In genomic region chr16:97312960-97313686, GRCm38 (mm10) we compare ENCODE assay signal across 8 mouse cellular contexts. TPM values are rescaled to one million over a fixed set of nuclear protein-coding genes. Genes with fewer than 3 reads are reported as not detected.
DNase-seq lines count a peak whose midpoint lies in the region; ATAC-seq and TF ChIP-seq lines count a peak whose summit lies in the region.

No protein-coding gene starts in this region.

- ATAC-seq in kidney, embryonic 14.5 days (ENCODE audit: low FRiP score, low TSS enrichment) = peak; percentile 62
- ATAC-seq in limb, embryonic 11.5 days (ENCODE audit: insufficient number of reproducible peaks, low FRiP score, low TSS enrichment, low read depth) = peak; percentile 47
- ATAC-seq in midbrain, embryonic 16.5 days = peak; percentile 60
- ATAC-seq in stomach, embryonic 15.5 days (ENCODE audit: insufficient read depth, low FRiP score, low read depth) = 0 out of 2 replicates have a peak, but pooled peaks have one; percentile 20

- 28% methylated on average over 10 of the region's 10 CpGs for WGBS in heart, adult 2 months
- 33% methylated on average over 10 of the region's 10 CpGs for WGBS in kidney, embryonic 14.5 days
- WGBS in limb, embryonic 11.5 days = 34% methylated on average over 10 of the region's 10 CpGs
- WGBS in midbrain, embryonic 16.5 days = 27% methylated on average over 10 of the region's 10 CpGs
- WGBS in stomach, embryonic 15.5 days = 25% methylated on average over 10 of the region's 10 CpGs

- no peaks in the 10 kb centered on the region for H3K9me3 ChIP-seq in kidney, embryonic 14.5 days (ENCODE audit: control insufficient read depth, low read length)
- H3K9me3 ChIP-seq in limb, embryonic 11.5 days (ENCODE audit: control insufficient read depth, low read length) = no peaks in the 10 kb centered on the region
- no peaks in the 10 kb centered on the region for H3K9me3 ChIP-seq in midbrain, embryonic 16.5 days (replicated peaks; ENCODE audit: control insufficient read depth, low read length, poor library complexity, severe bottlenecking)
- no peaks in the 10 kb centered on the region for H3K9me3 ChIP-seq in stomach, embryonic 15.5 days

- TF ChIP-seq CTCF in heart, adult 2 months (IDR thresholded peaks at IDR 0.05) = peak; percentile 83

- H3K4me3 ChIP-seq in heart, adult 2 months = no peak overlapping the region
- H3K4me3 ChIP-seq in kidney, embryonic 14.5 days (ENCODE audit: low read length) = no peak overlapping the region
- no peak overlapping the region for H3K4me3 ChIP-seq in limb, embryonic 11.5 days (ENCODE audit: low read depth, low read length)
- H3K4me3 ChIP-seq in midbrain, embryonic 16.5 days (ENCODE audit: low read depth, low read length) = no peak overlapping the region
- no peak overlapping the region for H3K4me3 ChIP-seq in stomach, embryonic 15.5 days (replicated peaks)

- H3K4me2 ChIP-seq in kidney, embryonic 14.5 days (replicated peaks; ENCODE audit: low read depth, low read length) = no peak overlapping the region
- H3K4me2 ChIP-seq in limb, embryonic 11.5 days (ENCODE audit: low read depth, severe bottlenecking) = no peak overlapping the region
- no peak overlapping the region for H3K4me2 ChIP-seq in midbrain, embryonic 16.5 days (ENCODE audit: low read length)
- H3K4me2 ChIP-seq in stomach, embryonic 15.5 days = no peak overlapping the region

- no peaks in the 10 kb centered on the region for H3K79me2 ChIP-seq in heart, adult 2 months (replicated peaks; ENCODE audit: control insufficient read depth, insufficient read depth, low read length)

- no peak for TF ChIP-seq POLR2A in heart, adult 2 months (IDR thresholded peaks at IDR 0.05; ENCODE audit: insufficient read depth, low read depth, low read length)

- no peak overlapping the region for H3K27ac ChIP-seq in heart, adult 2 months
- no peak overlapping the region for H3K27ac ChIP-seq in kidney, embryonic 14.5 days (ENCODE audit: low read depth, low read length)
- no peak overlapping the region for H3K27ac ChIP-seq in limb, embryonic 11.5 days (replicated peaks; ENCODE audit: low read depth, low read length)
- no peak overlapping the region for H3K27ac ChIP-seq in midbrain, embryonic 16.5 days (ENCODE audit: low read length)
- no peak overlapping the region for H3K27ac ChIP-seq in stomach, embryonic 15.5 days

- peak; percentile 85 for DNase-seq in 416B (ENCODE audit: low read depth)
- DNase-seq in adrenal gland, adult (ENCODE audit: inconsistent age in 2 of 2, low spot score in 1 of 2) = peak; percentile 73 to 93
- DNase-seq in embryo, embryonic 11.5 days (ENCODE audit: low read depth, low spot score) = peak; percentile 60
- peak; percentile 59 to 80 for DNase-seq in heart, adult 2 months
- DNase-seq in limb, embryonic 11.5 days (ENCODE audit: low spot score) = peak; percentile 90

- H3K27me3 ChIP-seq in heart, adult 2 months (ENCODE audit: control insufficient read depth, insufficient read depth, low read length) = no peaks in the 10 kb centered on the region
- H3K27me3 ChIP-seq in kidney, embryonic 14.5 days (ENCODE audit: control insufficient read depth, insufficient read depth, low read length) = no peaks in the 10 kb centered on the region
- H3K27me3 ChIP-seq in limb, embryonic 11.5 days (ENCODE audit: control insufficient read depth, insufficient read depth, low read length) = no peaks in the 10 kb centered on the region
- H3K27me3 ChIP-seq in midbrain, embryonic 16.5 days (ENCODE audit: control insufficient read depth, insufficient read depth, low read depth, low read length) = no peaks in the 10 kb centered on the region
- H3K27me3 ChIP-seq in stomach, embryonic 15.5 days (replicated peaks) = no peaks in the 10 kb centered on the region

- H3K9ac ChIP-seq in heart, adult 2 months (ENCODE audit: low read depth, low read length) = no peak overlapping the region
- H3K9ac ChIP-seq in kidney, embryonic 14.5 days (ENCODE audit: low read depth, low read length) = no peak overlapping the region
- no peak overlapping the region for H3K9ac ChIP-seq in limb, embryonic 11.5 days (ENCODE audit: low read length)
- no peak overlapping the region for H3K9ac ChIP-seq in midbrain, embryonic 16.5 days (ENCODE audit: low read depth, low read length)
- H3K9ac ChIP-seq in stomach, embryonic 15.5 days = no peak overlapping the region

- intact Hi-C loops in heart, adult 2 months (cut with DNase I) = loop anchor here (5.0 to 10.0 kb wide), 4 partner anchors 104 to 464 kb away; no protein-coding TSS in a partner anchor

- H3K4me1 ChIP-seq in heart, adult 2 months (ENCODE audit: control insufficient read depth, insufficient read depth, low read length) = peaks cover 1% of the 10 kb centered on the region; the same call in 1 of the 2 replicates
- H3K4me1 ChIP-seq in kidney, embryonic 14.5 days (ENCODE audit: control insufficient read depth, insufficient read depth, low read length) = no peaks in the 10 kb centered on the region
- 0 out of 2 replicates have a peak, but pooled peaks cover 5% of the 10 kb centered on the region for H3K4me1 ChIP-seq in limb, embryonic 11.5 days (ENCODE audit: control insufficient read depth, insufficient read depth, low read length)
- H3K4me1 ChIP-seq in midbrain, embryonic 16.5 days (ENCODE audit: control insufficient read depth, insufficient read depth, low read length) = no peaks in the 10 kb centered on the region
- H3K4me1 ChIP-seq in stomach, embryonic 15.5 days = peaks cover 5% of the 10 kb centered on the region; the same call in 1 of the 2 replicates

- no peaks in the 10 kb centered on the region for H3K36me3 ChIP-seq in heart, adult 2 months (ENCODE audit: control insufficient read depth, insufficient read depth, low read length)
- no peaks in the 10 kb centered on the region for H3K36me3 ChIP-seq in kidney, embryonic 14.5 days (ENCODE audit: control insufficient read depth, insufficient read depth, low read length)
- no peaks in the 10 kb centered on the region for H3K36me3 ChIP-seq in limb, embryonic 11.5 days (ENCODE audit: control insufficient read depth, insufficient read depth, low read length)
- H3K36me3 ChIP-seq in midbrain, embryonic 16.5 days (ENCODE audit: control insufficient read depth, insufficient read depth, low read length) = no peaks in the 10 kb centered on the region
- no peaks in the 10 kb centered on the region for H3K36me3 ChIP-seq in stomach, embryonic 15.5 days

- TF ChIP-seq EP300 in heart, adult 2 months (IDR thresholded peaks at IDR 0.05; ENCODE audit: insufficient read depth, low read depth, low read length) = peak; percentile 54; the same call in 1 of the 2 replicates

RNA-seq across cellular contexts. Expression of gene Bace2, which starts 43.4 kb away (rescaled TPM):
- 10 to 100 TPM; 15.8 to 16.9 TPM for total RNA-seq in heart, adult 2 months (2021)
- 4.8 and 6.4 TPM in 2 replicates for polyA plus RNA-seq in heart, adult 2 months (2012; rRNA removed)
- 3.9 and 4.4 TPM in 2 replicates for polyA plus RNA-seq in kidney, embryonic 14.5 days (2014; fragmentation: Nextera tagmentation; extraction: Ambion mirVana)
- 1.1 and 1.4 TPM in 2 replicates for polyA plus RNA-seq in limb, embryonic 11.5 days (2014; fragmentation: Nextera tagmentation; extraction: Ambion mirVana)
- polyA plus RNA-seq in midbrain, embryonic 16.5 days (2015; fragmentation: Nextera tagmentation; extraction: Ambion mirVana) = 2.8 and 3.5 TPM in 2 replicates
- polyA plus RNA-seq in stomach, embryonic 15.5 days (2015; fragmentation: Nextera tagmentation; extraction: Ambion mirVana) = 74.5 and 81.4 TPM in 2 replicates

Comparison
In these comparisons a context has a peak if more than half of its experiments do, and no peak if none do; other contexts are left out.
1. RNA of gene Bace2, which starts 43.4 kb away (polyA plus RNA-seq): 74.5 to 81.4 TPM in stomach, embryonic 15.5 days; 4.8 to 6.4 TPM in heart, adult 2 months, 3.9 to 4.4 TPM in kidney, embryonic 14.5 days, 2.8 to 3.5 TPM in midbrain, embryonic 16.5 days and 1.1 to 1.4 TPM in limb, embryonic 11.5 days; every median in the first group is over 10 times any median in the second.
2. Peak in every context shown above with its lines, with median percentiles within 50 percentile points of each other: DNase-seq and ATAC-seq.